Mouse (Mus musculus): ENCODE results near the gene Sult4a1.

Gene Sult4a1

GRCm38 (mm10) chr15:84045562-84045961, 60.0 kb downstream of the Sult4a1 start:
- no peak for DNase-seq (ENCODE audit: low read depth, low spot score)

- DNase-seq (ENCODE audit: low read depth, low spot score): no peak
Observed at GRCm38 (mm10) chr15:84037067-84037466, 68.5 kb downstream of the Sult4a1 start.

All from brain, embryonic 18.5 days (tissue).